Mouse (Mus musculus) ZHBTc4 (cell line): ENCODE data around the gene Kcnq1.

Experiments
- DNase-seq: peaks from one replicate; pipeline ENCODE4 v3.0.0-alpha.2; 2011; ENCODE audit warnings: low read depth, low spot score

Gene Kcnq1

GRCm38 (mm10) chr7:143364092-143364832 lies 258.1 kb downstream of the Kcnq1 start:
- DNase-seq, result no peak

GRCm38 (mm10) chr7:143364969-143365839 lies 259.0 kb downstream of the Kcnq1 start:
- no peak for DNase-seq

DNA sequence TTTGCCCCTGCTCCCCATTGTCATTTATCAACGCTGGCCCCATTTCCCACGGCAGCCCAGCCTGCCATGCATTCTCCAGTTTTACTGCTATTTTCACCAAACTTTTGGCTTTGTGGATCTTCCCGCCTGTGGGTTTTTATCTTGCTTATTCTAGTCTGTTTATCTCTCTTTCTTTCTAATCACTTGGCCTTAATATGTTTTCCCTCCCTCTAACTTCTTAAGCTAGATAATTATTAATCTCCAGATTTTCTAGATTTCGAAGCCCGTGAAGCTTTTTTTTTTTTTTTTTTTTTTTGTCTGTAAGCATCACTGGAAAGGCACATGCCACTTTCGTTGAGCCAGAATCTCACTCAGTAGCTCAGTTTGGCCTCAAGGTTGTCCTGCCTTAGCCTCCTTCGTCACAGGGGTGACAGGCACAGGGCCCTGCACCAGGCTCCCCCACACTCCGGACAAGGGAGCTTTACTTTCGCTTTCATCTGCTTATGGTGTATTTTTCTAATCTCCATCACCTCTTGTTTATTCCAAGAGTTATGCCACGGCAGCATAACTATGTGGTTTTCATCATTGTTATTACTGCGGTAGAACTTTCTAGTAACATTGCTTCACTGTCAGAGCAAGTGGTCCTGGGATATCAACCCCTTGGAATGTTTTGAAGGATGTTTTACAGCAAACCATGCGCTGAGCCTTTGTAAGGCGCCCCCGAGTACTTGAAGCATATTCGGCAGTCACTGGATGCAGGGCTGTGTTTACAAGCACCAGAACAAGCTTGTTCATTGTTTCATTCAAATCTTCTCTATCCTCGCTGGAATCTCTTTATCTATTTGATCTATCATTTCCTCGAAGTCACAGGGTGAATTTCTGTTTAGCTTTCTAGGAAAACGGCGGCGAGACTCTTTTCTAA lies 261.5 kb downstream of the Kcnq1 start:
- no peak for DNase-seq

GRCm38 (mm10) chr7:143368267-143368643 lies 262.1 kb downstream of the Kcnq1 start:
- DNase-seq, result no peak

GRCm38 (mm10) chr7:143371336-143371735 lies 265.2 kb downstream of the Kcnq1 start:
- no peak for DNase-seq

DNA sequence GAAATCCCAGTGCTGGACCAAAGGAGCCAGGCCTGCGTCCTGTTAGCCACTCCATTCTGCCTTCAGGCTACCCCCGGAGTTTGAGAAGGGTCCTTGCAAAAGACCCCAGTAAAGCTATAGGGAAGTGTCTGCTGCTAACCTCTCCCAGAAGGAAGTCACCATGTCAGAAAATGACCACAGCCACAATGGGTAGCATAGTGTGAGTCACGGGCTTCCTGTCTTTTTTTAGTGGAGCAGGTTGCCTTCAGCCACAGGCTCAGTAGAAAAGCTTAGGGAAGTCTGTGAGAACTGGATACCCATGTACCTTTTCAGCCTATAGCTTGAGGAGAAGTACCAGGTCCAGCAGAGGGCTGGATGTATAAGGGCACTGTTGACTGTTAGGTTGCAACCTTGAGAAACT lies 267.1 kb downstream of the Kcnq1 start:
- no peak for DNase-seq

DNA sequence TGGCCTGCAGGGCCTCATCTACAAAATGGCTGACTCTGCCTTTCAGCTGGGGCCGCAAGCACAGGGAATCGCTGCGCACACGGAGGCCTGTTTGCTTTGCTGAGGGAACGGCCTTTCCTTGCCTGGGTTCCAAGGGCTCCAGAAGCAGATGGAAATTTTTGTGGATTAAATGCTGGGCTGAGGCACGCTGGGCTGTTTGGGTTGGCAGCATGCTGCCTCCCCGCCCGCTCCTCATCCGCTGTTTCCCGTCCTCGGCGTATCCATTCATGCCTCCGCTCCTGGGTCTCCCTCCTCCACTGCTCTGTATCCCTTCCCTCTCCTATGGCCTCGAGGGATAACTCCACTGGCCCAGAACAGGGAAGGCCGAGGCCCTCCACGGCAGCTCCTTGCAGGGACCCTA lies 269.8 kb downstream of the Kcnq1 start:
- peak; percentile 39 for DNase-seq

- no peak for DNase-seq
Observed at GRCm38 (mm10) chr7:143380466-143381073, 274.4 kb downstream of the Kcnq1 start.

DNA sequence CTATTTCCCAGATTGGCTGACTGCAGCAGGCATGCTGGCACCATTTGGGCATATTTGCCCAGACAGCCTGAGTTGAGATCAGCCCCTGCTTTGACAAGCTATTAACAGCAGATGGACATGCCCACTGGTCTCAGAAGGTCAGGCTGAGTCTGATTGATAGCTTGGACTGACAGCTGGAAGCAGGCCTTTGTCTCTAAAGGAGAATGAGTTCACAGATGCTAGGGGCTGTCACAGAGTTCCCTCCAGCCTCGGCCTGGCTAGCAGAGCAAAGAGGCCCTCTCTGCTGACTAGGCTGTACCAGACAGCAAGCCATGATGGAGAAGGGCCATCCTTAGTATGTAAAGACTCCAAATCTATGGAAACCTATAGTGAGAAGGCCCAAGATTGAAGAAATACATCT lies 280.5 kb downstream of the Kcnq1 start:
- DNase-seq, result no peak

DNA sequence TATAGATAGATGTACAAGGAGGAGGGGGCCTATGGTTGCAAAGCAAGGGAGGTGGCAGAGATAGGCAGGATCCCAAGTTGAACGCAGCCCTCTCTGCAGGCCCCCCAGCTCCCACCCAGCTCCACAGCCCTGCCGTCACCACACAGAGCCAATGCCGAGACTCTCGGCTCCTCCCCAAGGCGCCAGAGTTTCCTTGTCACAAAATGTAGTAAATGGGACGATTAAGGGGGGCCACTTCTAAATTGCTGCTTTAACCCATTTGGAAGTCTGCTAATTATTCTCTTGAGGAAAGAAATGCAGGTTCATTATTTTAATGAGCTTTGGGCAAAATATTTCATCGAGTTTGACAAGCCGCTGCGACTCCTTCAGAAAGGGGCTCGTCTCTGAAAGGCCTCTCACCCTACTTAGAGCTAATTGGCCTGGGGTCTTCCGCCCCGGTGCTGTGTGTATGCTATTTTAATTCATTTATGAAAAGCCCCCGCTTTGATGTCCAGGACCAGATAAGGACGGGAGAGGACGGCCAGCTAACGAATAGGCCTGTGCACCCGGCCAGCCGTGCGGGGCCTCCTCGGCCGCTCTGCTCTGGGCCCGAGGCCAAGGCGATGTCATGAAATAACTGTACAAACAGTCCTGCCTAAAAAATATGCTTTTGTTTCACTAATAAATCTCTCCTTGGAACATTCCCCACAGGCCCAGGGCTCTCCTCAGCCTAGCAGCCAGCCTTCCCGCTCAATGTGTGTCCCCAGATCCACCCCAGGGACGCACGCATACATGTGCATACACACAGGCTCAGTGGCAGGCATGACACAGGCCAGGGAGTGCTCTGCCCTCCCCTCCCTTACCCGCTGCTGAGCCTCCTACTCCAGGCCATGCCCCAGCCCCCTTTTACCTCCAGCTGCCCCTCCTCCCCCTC lies 282.9 kb downstream of the Kcnq1 start:
- no peak for DNase-seq

- no peak for DNase-seq
Observed at GRCm38 (mm10) chr7:143389860-143390259, 283.7 kb downstream of the Kcnq1 start.

- DNase-seq, result no peak
Observed at GRCm38 (mm10) chr7:143390277-143390948, 284.3 kb downstream of the Kcnq1 start.

DNA sequence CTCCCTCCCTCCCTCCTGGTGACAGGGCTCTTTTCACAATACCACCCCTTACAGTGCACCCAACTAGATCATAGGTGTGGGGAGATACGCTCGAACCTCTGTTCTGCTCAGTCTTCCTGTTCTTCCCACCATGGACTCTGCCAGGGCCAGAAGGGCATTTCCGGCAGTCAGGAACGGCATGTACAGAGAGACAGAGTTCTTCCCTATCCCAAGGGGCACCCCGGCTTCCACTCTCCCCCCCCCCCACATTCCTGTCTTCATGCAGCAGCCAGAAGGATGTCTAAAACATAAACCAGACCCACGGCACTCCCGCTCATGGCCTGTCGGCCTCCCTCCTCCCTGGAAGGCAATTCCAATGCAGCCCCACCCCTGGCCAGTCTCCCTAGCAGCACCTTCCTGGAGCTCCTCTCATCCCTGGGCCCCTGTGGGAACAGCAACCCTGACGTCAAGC lies 289.0 kb downstream of the Kcnq1 start:
- no peak for DNase-seq

GRCm38 (mm10) chr7:143399756-143400155 lies 293.6 kb downstream of the Kcnq1 start:
- no peak for DNase-seq

- peak; percentile 14 for DNase-seq
Observed at GRCm38 (mm10) chr7:143400599-143400998, 294.4 kb downstream of the Kcnq1 start.

GRCm38 (mm10) chr7:143401429-143402016 lies 295.4 kb downstream of the Kcnq1 start:
- DNase-seq, result no peak

DNA sequence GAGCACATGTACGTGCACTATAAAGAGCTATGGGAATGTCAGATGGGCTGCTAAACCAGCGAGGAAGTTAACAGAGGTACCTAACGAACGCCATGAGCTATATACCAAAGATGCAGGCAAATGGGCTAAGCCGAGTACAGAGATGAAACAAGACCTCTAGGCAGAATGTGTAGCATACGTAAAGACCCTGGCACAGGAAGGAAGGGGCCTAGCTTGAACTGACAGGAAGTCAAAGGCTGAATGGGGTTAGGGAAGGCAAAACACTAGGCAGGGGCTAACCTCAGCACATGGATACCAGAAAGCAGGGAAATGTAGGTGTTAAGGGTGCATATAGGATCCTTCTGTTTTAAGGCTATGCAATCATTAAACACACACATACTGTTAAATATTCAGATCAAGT lies 298.1 kb downstream of the Kcnq1 start:
- DNase-seq, result no peak

- DNase-seq, result peak; percentile 9
Observed at GRCm38 (mm10) chr7:143407931-143408501, 301.9 kb downstream of the Kcnq1 start.

GRCm38 (mm10) chr7:143408615-143409021 lies 302.5 kb downstream of the Kcnq1 start:
- no peak for DNase-seq
